Mouse (Mus musculus) MEL (cell line): ENCODE measurements around the gene Esyt2. TPM values are rescaled to one million over a fixed set of nuclear protein-coding genes. Genes with fewer than 3 reads are reported as not detected.
A peak's percentile ranks its signal among the peaks of the same experiment; 100 is the strongest.
"Not testable (repeated sequence)": the region's sequence is repeated elsewhere in the genome, so short reads cannot be mapped to it uniquely, and the experiment has no call there.

Source experiments
- DNase-seq: peaks from one replicate; pipeline ENCODE4 v3.0.0; 2011; ENCODE audit warnings: low read depth, low spot score
- H3K27ac ChIP-seq: 2 replicates; pipeline ENCODE4 v1.5.1; 2012; ENCODE audit warnings: low read depth, mild to moderate bottlenecking, control low read depth, low read length, moderate library complexity; ENCODE audit not compliant: control insufficient read depth
- H3K27me3 ChIP-seq, 2 experiments: fragments of 150-350 bp in 1 of 2; sonication (generic) in 1 of 2; 2 replicates each; pipeline ENCODE4 v1.6.1; 2012; ENCODE audit warnings: low read length in 2 of 2, mild to moderate bottlenecking in 2 of 2, improper control_type of control experiment in 1 of 2, moderate library complexity in 1 of 2; ENCODE audit not compliant: insufficient read depth in 2 of 2, control insufficient read depth in 1 of 2
- H3K36me3 ChIP-seq, 2 experiments: 2 replicates each; pipeline ENCODE4 v1.6.1; 2012 to 2014; ENCODE audit warnings: low read length in 2 of 2, improper control_type of control experiment in 1 of 2, inconsistent platforms in 1 of 2, mild to moderate bottlenecking in 1 of 2; ENCODE audit not compliant: insufficient read depth in 2 of 2, control insufficient read depth in 1 of 2
- H3K4me1 ChIP-seq, 2 experiments: fragments of 150-350 bp in 1 of 2; sonication (generic) in 1 of 2; 2 replicates each; pipeline ENCODE4 v1.6.1; 2012; ENCODE audit warnings: low read length in 2 of 2, improper control_type of control experiment in 1 of 2, mild to moderate bottlenecking in 1 of 2; ENCODE audit not compliant: insufficient read depth in 2 of 2, control insufficient read depth in 1 of 2
- H3K4me3 ChIP-seq, 2 experiments: fragments of 150-350 bp in 1 of 2; sonication (generic) in 1 of 2; 2 replicates each; pipeline ENCODE4 v1.5.1; 2012; ENCODE audit warnings: low read depth in 2 of 2, low read length in 2 of 2, mild to moderate bottlenecking in 2 of 2, moderate library complexity in 2 of 2, control low read depth in 1 of 2, improper control_type of control experiment in 1 of 2; ENCODE audit not compliant: control insufficient read depth in 1 of 2, insufficient read depth in 1 of 2
- H3K79me2 ChIP-seq: 2 replicates; pipeline ENCODE4 v1.6.1; 2012; ENCODE audit warnings: mild to moderate bottlenecking, low read length, moderate library complexity; ENCODE audit not compliant: control insufficient read depth, poor library complexity, insufficient read depth
- H3K9ac ChIP-seq: 2 replicates; pipeline ENCODE4 v1.6.1; 2012; ENCODE audit warnings: low read depth, mild to moderate bottlenecking, control low read depth, low read length, moderate library complexity; ENCODE audit not compliant: control insufficient read depth, poor library complexity, severe bottlenecking
- H3K9me3 ChIP-seq: fragments of 150-350 bp; sonication (generic); replicated peaks from 2 replicates; pipeline ENCODE4 v1.6.1; 2012; ENCODE audit warnings: mild to moderate bottlenecking, low read length, improper control_type of control experiment, moderate library complexity; ENCODE audit not compliant: insufficient read depth
- CHD1 ChIP-seq: IDR thresholded peaks from 2 replicates; pipeline ENCODE4 v1.6.1; 2012; ENCODE audit warnings: low read depth, mild to moderate bottlenecking, inconsistent platforms, low read length, improper control_type of control experiment
- CHD2 ChIP-seq: IDR thresholded peaks from 2 replicates; pipeline ENCODE4 v1.6.1; 2011; ENCODE audit warnings: low read length, improper control_type of control experiment
- ELF1 ChIP-seq: IDR thresholded peaks from 2 replicates; pipeline ENCODE4 v1.6.1; 2014; ENCODE audit warnings: low read depth, mild to moderate bottlenecking, inconsistent platforms, low read length, improper control_type of control experiment, moderate library complexity
- GABPA ChIP-seq: IDR thresholded peaks from 2 replicates; pipeline ENCODE4 v1.6.1; 2012; ENCODE audit warnings: low read depth, mild to moderate bottlenecking, inconsistent platforms, low read length, improper control_type of control experiment, moderate library complexity
- HCFC1 ChIP-seq: IDR thresholded peaks from 2 replicates; pipeline ENCODE4 v1.6.1; 2012; ENCODE audit warnings: low read depth, mild to moderate bottlenecking, inconsistent platforms, low read length, improper control_type of control experiment, moderate library complexity
- JUND ChIP-seq: IDR thresholded peaks from 2 replicates; pipeline ENCODE4 v1.6.1; 2011; ENCODE audit warnings: low read depth, mild to moderate bottlenecking, improper control_type of control experiment, low read length
- MAFK ChIP-seq: IDR thresholded peaks from 2 replicates; pipeline ENCODE4 v1.6.1; 2011; ENCODE audit warnings: low read depth, mild to moderate bottlenecking, low read length, improper control_type of control experiment, borderline replicate concordance
- MXI1 ChIP-seq: IDR thresholded peaks from 2 replicates; pipeline ENCODE4 v1.6.1; 2011; ENCODE audit warnings: mild to moderate bottlenecking, low read depth, low read length, improper control_type of control experiment
- MYB ChIP-seq: IDR thresholded peaks from 2 replicates; pipeline ENCODE4 v1.6.1; 2011; ENCODE audit warnings: mild to moderate bottlenecking, low read depth, low read length, improper control_type of control experiment
- NRF1 ChIP-seq: IDR thresholded peaks from 2 replicates; pipeline ENCODE4 v1.6.1; 2014; ENCODE audit warnings: low read depth, mild to moderate bottlenecking, inconsistent platforms, low read length, improper control_type of control experiment, moderate library complexity; ENCODE audit not compliant: poor library complexity, insufficient read depth, severe bottlenecking
- POLR2AphosphoS2 ChIP-seq: IDR thresholded peaks from 2 replicates; pipeline ENCODE4 v1.6.1; 2011; ENCODE audit warnings: low read length, improper control_type of control experiment
- POLR2AphosphoS5 ChIP-seq: IDR thresholded peaks from 2 replicates; pipeline ENCODE4 v1.6.1; 2012; ENCODE audit warnings: low read depth, borderline replicate concordance, mild to moderate bottlenecking, inconsistent platforms, low read length, moderate library complexity, mixed read lengths
- RAD21 ChIP-seq: IDR thresholded peaks from 2 replicates; pipeline ENCODE4 v1.6.1; 2011; ENCODE audit warnings: mild to moderate bottlenecking, low read depth, low read length, improper control_type of control experiment
- RCOR1 ChIP-seq: IDR thresholded peaks from 2 replicates; pipeline ENCODE4 v1.6.1; 2012; ENCODE audit warnings: low read depth, mild to moderate bottlenecking, inconsistent platforms, low read length, improper control_type of control experiment
- SIN3A ChIP-seq: IDR thresholded peaks from 2 replicates; pipeline ENCODE4 v1.6.1; 2012; ENCODE audit warnings: low read length, improper control_type of control experiment, inconsistent platforms
- TAL1 ChIP-seq: IDR thresholded peaks from 2 replicates; pipeline ENCODE4 v1.6.1; 2012; ENCODE audit warnings: mild to moderate bottlenecking, inconsistent platforms, low read length, moderate library complexity, mixed read lengths
- TBP ChIP-seq: IDR thresholded peaks from 2 replicates; pipeline ENCODE4 v1.8.0; 2011; ENCODE audit warnings: low read depth, low read length, improper control_type of control experiment
- USF1 ChIP-seq: IDR thresholded peaks from 2 replicates; pipeline ENCODE4 v1.6.1; 2014; ENCODE audit warnings: low read depth, mild to moderate bottlenecking, inconsistent platforms, low read length, improper control_type of control experiment, moderate library complexity
- USF2 ChIP-seq, 2 experiments: IDR thresholded peaks; 2 replicates each; pipeline ENCODE4 v1.6.1; 2011 to 2012; ENCODE audit warnings: improper control_type of control experiment in 2 of 2, low read length in 2 of 2, borderline replicate concordance in 1 of 2, inconsistent platforms in 1 of 2, low read depth in 1 of 2, mild to moderate bottlenecking in 1 of 2; ENCODE audit not compliant: insufficient read depth in 1 of 2
- ZC3H11A ChIP-seq: IDR thresholded peaks from 2 replicates; pipeline ENCODE4 v1.6.1; 2012; ENCODE audit warnings: low read depth, mild to moderate bottlenecking, inconsistent platforms, low read length, improper control_type of control experiment
- ZNF384 ChIP-seq: IDR thresholded peaks from 2 replicates; pipeline ENCODE4 v1.6.1; 2012; ENCODE audit warnings: low read depth, mild to moderate bottlenecking, inconsistent platforms, low read length, improper control_type of control experiment
- polyA plus RNA-seq, 2 experiments: library from polyadenylated mRNA; stranded (reverse) in 1 of 2; unstranded in 1 of 2; fragments of >175 nt in 1 of 2; fragments of >200 nt in 1 of 2; gene quantifications; 2 replicates each; pipeline versions ENCODE4 v1.2.1 to v1.2.4; 2012; ENCODE audit warnings: low replicate concordance in 2 of 2, low read depth in 1 of 2; ENCODE audit not compliant: insufficient read length in 2 of 2, insufficient read depth in 1 of 2, missing spikeins in 1 of 2
- total RNA-seq: library from RNA; depleted of rRNA; stranded (reverse); fragments of 300-350 nt; gene quantifications from 2 replicates; pipeline ENCODE4 v1.2.3, GENCODE M21; 2012

The Esyt2 gene
- total and polyA plus RNA-seq, 3 experiments, result 45.3 to 77.7 (median 47.5) TPM

GRCm38 (mm10) chr12:116271071-116271470 lies 9.9 kb upstream of the Esyt2 start:
- Histone ChIP-seq H3K9ac (no peak overlapping the region), H3K79me2 (no peaks in the 10 kb centered on the region), H3K27me3 (no peaks in the 10 kb centered on the region), H3K36me3 (peaks cover 0 to 25% of the 10 kb centered on the region in 2 experiments; a peak in 2 of 4 replicates), H3K27ac (no peak overlapping the region), H3K4me3 (no peak overlapping the region), H3K4me1 (peaks cover 13 to 17% of the 10 kb centered on the region in 2 experiments), H3K9me3 (no peaks in the 10 kb centered on the region)
- no peak for DNase-seq
- TF ChIP-seq MXI1, result no peak
- no peak for TF ChIP-seq JUND
- no peak for TF ChIP-seq POLR2AphosphoS5
- TF ChIP-seq CHD2, result no peak
- no peak for TF ChIP-seq USF1
- TF ChIP-seq SIN3A, result no peak
- no peak for TF ChIP-seq HCFC1

DNA sequence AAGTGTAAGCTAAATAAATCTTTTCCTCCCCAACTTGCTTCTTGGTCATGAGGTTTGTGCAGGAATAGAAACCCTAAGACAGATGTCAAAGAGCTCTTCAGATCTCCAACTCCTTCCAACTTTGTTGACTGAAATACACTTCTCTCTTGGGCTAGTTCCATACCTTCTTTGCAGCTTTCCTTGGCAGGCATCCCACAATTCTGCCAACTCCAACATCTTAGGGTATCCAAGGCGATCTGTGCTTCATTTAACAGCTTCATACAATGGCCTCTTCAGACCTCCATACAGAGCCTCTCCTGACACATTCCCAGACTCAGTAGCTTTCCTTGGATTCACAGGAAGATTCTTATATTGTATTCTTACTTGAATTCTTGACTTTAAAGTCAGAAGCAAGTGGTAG lies 7.3 kb upstream of the Esyt2 start:
- Histone ChIP-seq H3K27ac (no peak overlapping the region), H3K36me3 (peaks cover 0 to 35% of the 10 kb centered on the region in 2 experiments; a peak in 2 of 4 replicates), H3K9ac (no peak overlapping the region), H3K27me3 (no peaks in the 10 kb centered on the region), H3K4me3 (no peak overlapping the region), H3K9me3 (no peaks in the 10 kb centered on the region), H3K4me1 (peaks cover 20 to 32% of the 10 kb centered on the region in 2 experiments), H3K79me2 (no peaks in the 10 kb centered on the region)
- TF ChIP-seq HCFC1 (no peak), MYB (no peak), NRF1 (no peak), GABPA (no peak), TBP (no peak), USF1 (no peak), USF2 (IDR thresholded peaks at IDR 0.05; ENCODE audit: borderline replicate concordance in 1 of 2, insufficient read depth in 1 of 2, low read depth in 1 of 2, low read length in 2 of 2) (no peak), MAFK (no peak), ZNF384 (no peak), ELF1 (no peak), POLR2AphosphoS2 (no peak), TAL1 (no peak), SIN3A (no peak), JUND (no peak), CHD1 (no peak), ZC3H11A (no peak), RAD21 (no peak), RCOR1 (no peak)
- no peak for DNase-seq

- H3K79me2 ChIP-seq, H3K9me3 ChIP-seq, H3K27me3 ChIP-seq, H3K4me3 ChIP-seq, H3K9ac ChIP-seq, DNase-seq: not testable (repeated sequence)
- peaks cover 28 to 37% of the 10 kb centered on the region in 2 experiments for H3K4me1 ChIP-seq
- H3K27ac ChIP-seq, result peak within 1 kb of the TSS; percentile 37; the same call in 1 of the 2 replicates
- peaks cover 0 to 39% of the 10 kb centered on the region in 2 experiments; a peak in 2 of 4 replicates for H3K36me3 ChIP-seq
These were observed 5.9 kb upstream of the Esyt2 start, which contains the start of gene Gm11027 for GRCm38 (mm10) chr12:116275086-116275485. Gene Gm11027, plus strand, starts transcription at chr12:116275386.
